Mouse (Mus musculus): ENCODE results near the gene Tlx2. TPM values are rescaled to one million over a fixed set of nuclear protein-coding genes. Genes with fewer than 3 reads are reported as not detected.

Gene Tlx2
- polyA plus RNA-seq, 1 experiment = 0.11 TPM

DNA sequence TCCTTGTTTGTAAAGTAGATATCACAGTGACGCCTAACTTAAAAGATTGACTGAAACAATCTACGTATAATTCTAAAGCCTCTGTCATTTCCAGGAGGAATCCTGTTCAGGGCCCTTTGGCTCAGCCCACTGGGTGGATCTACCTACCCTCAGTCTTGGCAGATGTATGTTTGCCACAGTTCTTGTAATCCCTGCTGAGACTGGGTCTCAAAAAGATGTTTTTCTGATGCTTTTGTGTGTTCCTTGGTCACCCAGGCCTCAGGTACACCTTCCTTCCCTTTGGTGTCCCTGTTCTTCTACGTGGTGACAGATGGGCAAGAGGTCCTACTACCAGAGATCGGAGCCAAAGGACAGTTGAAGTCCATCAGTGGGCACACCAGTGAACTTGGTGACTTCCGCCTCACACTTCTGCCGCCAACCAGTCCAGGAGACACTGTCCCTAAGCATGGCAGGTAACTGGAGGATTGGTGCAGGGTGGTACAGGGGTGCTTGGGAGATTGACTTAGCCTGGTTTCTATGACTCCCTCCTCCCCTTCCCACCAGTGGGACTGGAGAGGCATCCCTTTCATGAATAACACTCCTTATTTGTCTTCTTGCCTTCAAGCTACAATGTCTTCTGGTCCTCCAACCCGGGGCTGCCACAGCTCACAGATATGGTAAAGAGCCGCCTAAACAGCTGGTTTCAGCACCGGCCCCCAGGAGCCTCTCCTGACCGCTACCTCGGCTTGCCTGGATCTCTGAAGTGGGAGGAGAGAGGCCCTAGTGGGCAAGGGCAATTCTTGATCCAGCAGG lies 46.5 kb upstream of the Tlx2 start:
- 89% methylated on average over 11 of the region's 11 CpGs for WGBS
- no peak for DNase-seq

DNA sequence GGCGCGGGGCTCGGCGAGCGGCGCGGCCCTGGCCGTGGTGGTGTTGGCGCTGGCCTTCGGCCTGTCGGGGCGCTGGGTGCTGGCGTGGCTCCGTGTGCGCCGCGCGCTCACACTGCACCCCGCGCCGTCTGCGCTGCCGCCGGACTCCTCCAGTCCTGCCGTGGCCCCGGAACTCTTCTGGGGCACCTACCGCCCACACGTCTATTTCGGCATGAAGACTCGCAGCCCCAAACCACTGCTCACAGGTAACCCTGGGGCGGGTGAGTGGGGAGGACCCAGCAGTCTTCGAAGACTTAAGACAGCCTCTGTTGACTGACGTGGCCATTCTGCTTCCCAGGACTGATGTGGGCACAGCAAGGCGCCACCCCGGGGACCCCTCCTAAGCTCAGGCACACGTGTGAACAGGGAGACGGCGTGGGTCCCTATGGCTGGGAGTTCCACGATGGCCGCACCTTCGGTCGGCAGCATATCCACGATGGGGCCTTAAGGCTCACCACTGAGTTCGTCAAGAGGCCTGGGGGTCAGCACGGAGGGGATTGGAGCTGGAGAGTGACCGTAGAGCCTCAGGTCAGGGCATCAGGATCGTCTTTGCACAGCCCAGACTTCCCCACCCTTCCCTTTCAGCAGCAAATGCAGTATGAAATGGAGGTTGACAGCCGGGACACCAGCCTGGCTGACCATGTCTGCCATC lies 45.7 kb upstream of the Tlx2 start:
- peaks cover 27% of the 10 kb centered on the region for H3K4me1 ChIP-seq (replicated peaks; ENCODE audit: control insufficient read depth, insufficient read depth, low read length)
- no peak overlapping the region for H3K27ac ChIP-seq (ENCODE audit: control insufficient read depth, insufficient read depth, low read length)
- DNase-seq = peak; percentile 42
- WGBS = 2% methylated on average over 45 of the region's 48 CpGs
- H3K27me3 ChIP-seq (ENCODE audit: control insufficient read depth, insufficient read depth, low read length) = no peaks in the 10 kb centered on the region
- TF ChIP-seq POLR2A (IDR thresholded peaks at IDR 0.05; ENCODE audit: control insufficient read depth, extremely low read depth, insufficient read depth, low read length, poor library complexity) = no peak
- no peak for TF ChIP-seq CTCF (IDR thresholded peaks at IDR 0.05; ENCODE audit: borderline replicate concordance, control insufficient read depth, extremely low read depth, insufficient read depth, low read length, poor library complexity)
- H3K36me3 ChIP-seq (ENCODE audit: control insufficient read depth, insufficient read depth, low read length) = no peaks in the 10 kb centered on the region
- H3K4me3 ChIP-seq (ENCODE audit: control insufficient read depth, insufficient read depth, low read length) = peak overlapping the region; percentile 84

More for the DNA sequence above, 46.5 kb upstream of the Tlx2 start:
- Histone ChIP-seq H3K36me3 (ENCODE audit: control insufficient read depth, insufficient read depth, low read length) (no peaks in the 10 kb centered on the region), H3K27ac (ENCODE audit: control insufficient read depth, insufficient read depth, low read length) (no peak overlapping the region), H3K4me1 (replicated peaks; ENCODE audit: control insufficient read depth, insufficient read depth, low read length) (peaks cover 28% of the 10 kb centered on the region), H3K4me3 (ENCODE audit: control insufficient read depth, insufficient read depth, low read length) (no peak overlapping the region), H3K27me3 (ENCODE audit: control insufficient read depth, insufficient read depth, low read length) (no peaks in the 10 kb centered on the region)
- TF ChIP-seq POLR2A (IDR thresholded peaks at IDR 0.05; ENCODE audit: control insufficient read depth, extremely low read depth, insufficient read depth, low read length, poor library complexity) (no peak), CTCF (IDR thresholded peaks at IDR 0.05; ENCODE audit: borderline replicate concordance, control insufficient read depth, extremely low read depth, insufficient read depth, low read length, poor library complexity) (no peak)

DNA sequence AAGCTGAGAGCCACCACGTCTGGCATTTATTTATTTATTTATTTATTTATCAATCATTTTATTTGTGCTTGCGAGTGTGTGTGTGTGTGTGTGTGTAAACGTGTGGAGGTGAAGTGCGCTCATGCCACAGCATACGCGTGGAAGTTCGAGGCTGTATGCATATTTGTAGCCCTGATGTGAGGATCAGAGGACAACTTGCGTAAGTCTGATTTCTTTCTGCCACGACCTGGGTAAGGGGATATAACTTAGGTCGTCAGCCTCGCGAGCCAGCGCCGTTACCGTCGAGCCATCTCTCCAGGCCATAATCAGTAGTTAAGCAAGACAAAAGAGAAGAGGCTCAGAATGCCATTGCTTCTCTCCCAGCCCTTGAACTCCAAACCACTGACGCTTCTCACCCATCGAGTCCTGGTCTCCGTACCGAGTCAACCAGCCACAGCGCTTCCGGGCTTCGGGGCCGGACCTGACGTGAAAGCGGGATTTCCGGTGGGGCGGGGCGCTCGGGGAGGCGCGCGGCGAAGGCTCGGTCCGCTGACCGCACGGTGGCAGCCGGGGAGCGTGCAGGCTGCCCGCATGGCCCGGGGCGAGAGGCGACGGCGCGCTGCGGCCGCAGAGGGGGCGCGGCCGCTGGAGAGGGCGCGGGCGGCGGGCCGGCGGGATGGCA lies 45.0 kb upstream of the Tlx2 start, which contains the start of gene Mogs:
Gene Mogs (plus strand): TSS at position 486 of the 661 bp plus-strand sequence.
- Histone ChIP-seq H3K27ac (ENCODE audit: control insufficient read depth, insufficient read depth, low read length) (peak within 1 kb of the TSS; percentile 83), H3K4me3 (ENCODE audit: control insufficient read depth, insufficient read depth, low read length) (peak within 1 kb of the TSS; percentile 84), H3K36me3 (ENCODE audit: control insufficient read depth, insufficient read depth, low read length) (no peaks in the 10 kb centered on the region), H3K4me1 (replicated peaks; ENCODE audit: control insufficient read depth, insufficient read depth, low read length) (peaks cover 22% of the 10 kb centered on the region), H3K27me3 (ENCODE audit: control insufficient read depth, insufficient read depth, low read length) (no peaks in the 10 kb centered on the region)
- TF ChIP-seq CTCF (IDR thresholded peaks at IDR 0.05; ENCODE audit: borderline replicate concordance, control insufficient read depth, extremely low read depth, insufficient read depth, low read length, poor library complexity) (peak; percentile 34; the same call in 1 of the 2 replicates), POLR2A (IDR thresholded peaks at IDR 0.05; ENCODE audit: control insufficient read depth, extremely low read depth, insufficient read depth, low read length, poor library complexity) (peak; percentile 97)
- under 1% methylated on average over 56 of the region's 58 CpGs for WGBS
- peak; percentile 94 for DNase-seq

DNA sequence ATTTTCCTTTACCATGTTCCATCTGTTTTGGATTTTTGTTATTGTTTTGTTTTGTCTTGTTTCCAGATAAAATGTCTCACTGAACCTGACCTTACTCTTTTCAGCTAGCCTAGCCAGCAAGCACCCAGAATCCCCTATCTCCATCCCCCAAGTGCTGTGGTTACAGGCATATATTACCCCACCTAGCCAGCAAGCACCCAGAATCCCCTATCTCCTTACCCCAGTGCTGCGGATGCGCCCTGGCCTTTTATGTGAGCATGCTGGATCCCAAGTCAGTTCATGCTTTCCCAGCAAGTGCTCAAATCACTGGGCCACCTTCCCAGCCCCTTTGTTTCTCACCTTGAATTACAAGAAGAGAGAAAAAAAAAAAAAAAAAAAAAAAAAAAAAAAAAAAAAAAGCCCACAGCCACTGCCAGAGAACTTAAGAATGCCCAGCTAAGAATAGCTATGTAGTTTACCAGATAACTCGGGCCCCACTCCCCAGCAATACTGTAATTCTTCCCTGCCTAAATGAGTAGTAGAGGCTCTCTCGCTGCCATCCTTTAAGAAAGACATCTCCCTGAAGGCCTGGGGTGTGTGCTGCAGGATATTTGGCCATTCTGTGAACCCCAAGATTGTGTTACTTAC lies 41.5 kb upstream of the Tlx2 start:
- TF ChIP-seq POLR2A (IDR thresholded peaks at IDR 0.05; ENCODE audit: control insufficient read depth, extremely low read depth, insufficient read depth, low read length, poor library complexity) (no peak), CTCF (IDR thresholded peaks at IDR 0.05; ENCODE audit: borderline replicate concordance, control insufficient read depth, extremely low read depth, insufficient read depth, low read length, poor library complexity) (no peak)
- 92% methylated on average over 4 of the region's 4 CpGs for whole genome bisulfite sequencing
- Histone ChIP-seq H3K4me1 (replicated peaks; ENCODE audit: control insufficient read depth, insufficient read depth, low read length) (peaks cover 18% of the 10 kb centered on the region), H3K36me3 (ENCODE audit: control insufficient read depth, insufficient read depth, low read length) (no peaks in the 10 kb centered on the region), H3K27ac (ENCODE audit: control insufficient read depth, insufficient read depth, low read length) (no peak overlapping the region), H3K27me3 (ENCODE audit: control insufficient read depth, insufficient read depth, low read length) (no peaks in the 10 kb centered on the region), H3K4me3 (ENCODE audit: control insufficient read depth, insufficient read depth, low read length) (no peak overlapping the region)
- no peak for DNase-seq

DNA sequence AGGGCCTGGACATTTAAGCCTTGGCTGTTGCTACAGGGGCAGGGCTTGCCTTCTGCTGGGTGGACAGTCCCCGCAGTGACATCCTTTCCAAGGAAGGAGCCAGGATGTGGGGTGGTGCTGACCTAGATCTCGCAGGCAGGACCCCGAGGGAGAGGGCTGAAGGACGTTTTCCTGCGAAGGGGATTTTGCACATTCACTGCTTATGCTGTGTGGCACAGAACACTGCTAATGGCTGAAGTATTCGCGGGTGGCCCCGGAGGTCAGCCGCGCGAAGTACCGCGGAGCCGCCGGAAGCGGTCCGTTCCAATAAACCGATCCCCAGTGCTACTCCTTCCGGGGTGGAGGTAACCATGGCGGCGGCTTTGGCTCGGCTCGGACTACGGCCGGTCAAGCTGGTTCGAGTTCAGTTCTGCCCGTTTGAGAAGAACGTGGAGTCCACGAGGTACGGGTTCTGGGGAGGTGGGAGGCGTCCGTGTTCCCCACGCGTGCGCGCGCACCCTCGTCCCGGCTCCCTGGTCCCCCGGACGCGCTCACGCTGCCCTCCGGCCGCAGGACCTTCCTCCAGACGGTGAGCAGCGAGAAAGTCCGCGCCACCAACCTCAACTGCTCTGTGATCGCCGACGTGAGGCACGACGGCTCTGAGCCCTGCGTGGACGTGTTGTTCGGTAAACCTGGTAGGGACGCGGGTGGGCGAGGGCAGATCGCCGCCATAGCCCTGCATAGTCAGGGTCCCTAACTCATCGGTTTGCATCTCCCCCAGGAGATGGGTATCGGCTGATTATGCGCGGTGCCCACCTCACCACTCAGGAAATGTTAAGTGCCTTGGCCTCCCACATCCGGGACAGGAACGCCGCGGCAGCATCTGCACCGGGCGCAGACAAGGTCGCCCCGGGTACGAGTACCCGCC lies 38.9 kb upstream of the Tlx2 start, which contains the start of gene Mrpl53:
Gene Mrpl53 (plus strand): TSS at position 279 of the 907 bp plus-strand sequence.
- TF ChIP-seq CTCF (IDR thresholded peaks at IDR 0.05; ENCODE audit: borderline replicate concordance, control insufficient read depth, extremely low read depth, insufficient read depth, low read length, poor library complexity) (peak; percentile 24; the same call in 1 of the 2 replicates), POLR2A (IDR thresholded peaks at IDR 0.05; ENCODE audit: control insufficient read depth, extremely low read depth, insufficient read depth, low read length, poor library complexity) (peak; percentile 62)
- no peaks in the 10 kb centered on the region for H3K36me3 ChIP-seq (ENCODE audit: control insufficient read depth, insufficient read depth, low read length)
- H3K27me3 ChIP-seq (ENCODE audit: control insufficient read depth, insufficient read depth, low read length) = no peaks in the 10 kb centered on the region
- WGBS = under 1% methylated on average over 76 of the region's 76 CpGs
- H3K4me1 ChIP-seq (replicated peaks; ENCODE audit: control insufficient read depth, insufficient read depth, low read length) = peaks cover 10% of the 10 kb centered on the region
- peak within 1 kb of the TSS; percentile 77 for H3K27ac ChIP-seq (ENCODE audit: control insufficient read depth, insufficient read depth, low read length)
- peak within 1 kb of the TSS; percentile 99 for H3K4me3 ChIP-seq (ENCODE audit: control insufficient read depth, insufficient read depth, low read length)
- DNase-seq = peak; percentile 66

All from thymus, adult 2 months (tissue).